Mouse (Mus musculus) brain, embryonic 14.5 days (tissue): ENCODE results near the gene Cyb561a3. TPM values are rescaled to one million over a fixed set of nuclear protein-coding genes. Genes with fewer than 3 reads are reported as not detected.

Experiments
- DNase-seq: peaks from one replicate; pipeline ENCODE4 v3.0.0-alpha.2; 2011; ENCODE audit warnings: low read depth
- CTCF ChIP-seq: fragments of 200-500 bp; IDR thresholded peaks from 2 replicates; pipeline ENCODE4 v1.5.1; 2012; ENCODE audit warnings: inconsistent platforms, mild to moderate bottlenecking, moderate library complexity, borderline replicate concordance; ENCODE audit not compliant: insufficient read depth, insufficient read length; ENCODE audit errors: extremely low read depth
- POLR2A ChIP-seq: fragments of 200-500 bp; IDR thresholded peaks from 2 replicates; pipeline ENCODE4 v1.6.1; 2012; ENCODE audit warnings: mild to moderate bottlenecking, inconsistent platforms, borderline replicate concordance; ENCODE audit not compliant: poor library complexity, insufficient read depth, insufficient read length, severe bottlenecking; ENCODE audit errors: extremely low read depth
- polyA plus RNA-seq: library from polyadenylated mRNA; depleted of rRNA; stranded (reverse); fragments of >200 nt; gene quantifications from 2 replicates; pipeline ENCODE4 v1.2.3, GENCODE M21; 2012; rRNA removed

Gene Cyb561a3
- polyA plus RNA-seq, 1 experiment, result 21.2 TPM

GRCm38 (mm10) chr19:10634872-10635318 lies 57.9 kb downstream of the Cyb561a3 start:
- peak; percentile 68 for DNase-seq
- TF ChIP-seq CTCF (no peak), POLR2A (no peak)

GRCm38 (mm10) chr19:10637840-10638239 lies 60.9 kb downstream of the Cyb561a3 start:
- DNase-seq, result no peak
- TF ChIP-seq CTCF, result no peak
- TF ChIP-seq POLR2A, result no peak

- peak; percentile 23 for DNase-seq
- TF ChIP-seq POLR2A (no peak), CTCF (no peak)
Measured at GRCm38 (mm10) chr19:10640080-10640479, 63.1 kb downstream of the Cyb561a3 start.

GRCm38 (mm10) chr19:10640589-10641378 lies 63.8 kb downstream of the Cyb561a3 start:
- TF ChIP-seq POLR2A (no peak), CTCF (no peak)
- no peak for DNase-seq

Other genes starting within 250 kb of the Cyb561a3 start
- gene Syt7, start 188.1 kb upstream of the Cyb561a3 start, polyA plus RNA-seq, result 50.2 and 85.2 TPM in 2 replicates
- 1.4 and 2.0 TPM in 2 replicates for gene Lrrc10b, start 119.7 kb upstream of the Cyb561a3 start, polyA plus RNA-seq
- gene Ppp1r32, start 94.2 kb upstream of the Cyb561a3 start, polyA plus RNA-seq, result 2.3 and 2.5 TPM in 2 replicates
- gene Cpsf7, start 51.9 kb upstream of the Cyb561a3 start, polyA plus RNA-seq, result 116 and 131 TPM in 2 replicates
- gene Sdhaf2, start 51.0 kb upstream of the Cyb561a3 start, polyA plus RNA-seq, result 45.3 and 49.9 TPM in 2 replicates
- gene Tmem216, start 20.9 kb upstream of the Cyb561a3 start, polyA plus RNA-seq, result 40.9 and 74.9 TPM in 2 replicates
- gene Tmem138, start 190 bp downstream of the Cyb561a3 start, polyA plus RNA-seq, result 31.0 and 39.4 TPM in 2 replicates
- 206 and 237 TPM in 2 replicates for gene Ddb1, start 28.2 kb downstream of the Cyb561a3 start, polyA plus RNA-seq
- gene Tkfc, start 28.5 kb downstream of the Cyb561a3 start, polyA plus RNA-seq, result 35.8 and 38.2 TPM in 2 replicates
- gene Vwce, start 57.0 kb downstream of the Cyb561a3 start, polyA plus RNA-seq, result 1.1 TPM in 2 replicates
- gene Pga5, start 100.9 kb downstream of the Cyb561a3 start, polyA plus RNA-seq, result 0.07 TPM in 1 of 2 replicates, not detected in the other
- gene Vps37c, start 111.6 kb downstream of the Cyb561a3 start, polyA plus RNA-seq, result 28.5 and 29.0 TPM in 2 replicates
- 0.16 and 0.20 TPM in 2 replicates for gene Cd5, start 161.8 kb downstream of the Cyb561a3 start, polyA plus RNA-seq